Mouse (Mus musculus) adrenal gland (tissue): ENCODE measurements around the gene Acsl4.

Experiments used
- intact Hi-C: fragments of 180-260 bp; cut with DNase I; formaldehyde crosslinking; loops from one replicate; pipeline ENCODE4 v1.15.1; 2025
- long read RNA-seq, 2 experiments: library from polyadenylated mRNA; unstranded; transcript quantifications; one replicate each; pipeline ENCODE4 v2.0.0; 2020; ENCODE audit warnings: borderline replicate concordance in 1 of 2; ENCODE audit not compliant: insufficient replicate concordance in 1 of 2

Gene Acsl4
- long read RNA-seq, experiment 1, full-length matches to known transcripts, result 25 of 116 reads
- long read RNA-seq, experiment 1, partial matches to known transcripts, result 9 of 116 reads
- long read RNA-seq, experiment 1, other reads (novel, unspliced or antisense), result 82 of 116 reads
- long read RNA-seq, experiment 2, full-length matches to known transcripts, result 37 of 109 reads
- long read RNA-seq, experiment 2, partial matches to known transcripts, result 34 of 109 reads
- long read RNA-seq, experiment 2, other reads (novel, unspliced or antisense), result 38 of 109 reads

- intact Hi-C loops, result loop anchor here (2.0 kb wide), 1 partner anchor 74 kb away; no protein-coding TSS in a partner anchor
Measured at GRCm38 (mm10) chrX:142390247-142390908, at the start of gene Acsl4. Gene Acsl4, minus strand, starts transcription at chrX:142390535.

GRCm38 (mm10) chrX:142437971-142438504 is 47.7 kb upstream of the Acsl4 start:
- intact Hi-C loops, result no loop called here

GRCm38 (mm10) chrX:142432846-142433245 is 42.5 kb upstream of the Acsl4 start:
- intact Hi-C loops, result no loop called here

GRCm38 (mm10) chrX:142427111-142427510 is 36.8 kb upstream of the Acsl4 start:
- intact Hi-C loops, result no loop called here

- intact Hi-C loops, result no loop called here
Measured at GRCm38 (mm10) chrX:142426628-142427027, 36.3 kb upstream of the Acsl4 start.

- intact Hi-C loops, result no loop called here
Measured at GRCm38 (mm10) chrX:142413884-142414283, 23.5 kb upstream of the Acsl4 start.

GRCm38 (mm10) chrX:142410060-142410459 is 19.7 kb upstream of the Acsl4 start:
- intact Hi-C loops, result no loop called here

- intact Hi-C loops, result no loop called here
Measured at GRCm38 (mm10) chrX:142409338-142409737, 19.0 kb upstream of the Acsl4 start.

- intact Hi-C loops, result no loop called here
Measured at GRCm38 (mm10) chrX:142403114-142403513, 12.8 kb upstream of the Acsl4 start.

GRCm38 (mm10) chrX:142398621-142399020 is 8.3 kb upstream of the Acsl4 start:
- intact Hi-C loops, result no loop called here

- intact Hi-C loops, result loop anchor here (2.0 kb wide), 1 partner anchor 74 kb away; no protein-coding TSS in a partner anchor
Measured at GRCm38 (mm10) chrX:142390909-142391265, 552 bp upstream of the Acsl4 start.

- intact Hi-C loops, result loop anchor here (2.0 to 5.0 kb wide), 2 partner anchors 75 to 138 kb away; no protein-coding TSS in a partner anchor
Measured at GRCm38 (mm10) chrX:142389581-142390159, 665 bp downstream of the Acsl4 start.

- intact Hi-C loops, result loop anchor here (5.0 kb wide), 1 partner anchor 139 kb away; no protein-coding TSS in a partner anchor
Measured at GRCm38 (mm10) chrX:142388141-142388540, 2.2 kb downstream of the Acsl4 start.

- intact Hi-C loops, result loop anchor here (5.0 kb wide), 1 partner anchor 140 kb away; no protein-coding TSS in a partner anchor
Measured at GRCm38 (mm10) chrX:142387634-142388033, 2.7 kb downstream of the Acsl4 start.

GRCm38 (mm10) chrX:142384918-142385317 is 5.4 kb downstream of the Acsl4 start:
- intact Hi-C loops, result loop anchor here (5.0 kb wide), 1 partner anchor 142 kb away; no protein-coding TSS in a partner anchor

- intact Hi-C loops, result no loop called here
Measured at GRCm38 (mm10) chrX:142379894-142380293, 10.4 kb downstream of the Acsl4 start.

GRCm38 (mm10) chrX:142378048-142378447 is 12.3 kb downstream of the Acsl4 start:
- intact Hi-C loops, result no loop called here

GRCm38 (mm10) chrX:142377358-142377757 is 13.0 kb downstream of the Acsl4 start:
- intact Hi-C loops, result no loop called here

- intact Hi-C loops, result no loop called here
Measured at GRCm38 (mm10) chrX:142376747-142377146, 13.6 kb downstream of the Acsl4 start.

GRCm38 (mm10) chrX:142375519-142375918 is 14.8 kb downstream of the Acsl4 start:
- intact Hi-C loops, result no loop called here

- intact Hi-C loops, result no loop called here
Measured at GRCm38 (mm10) chrX:142372393-142372792, 17.9 kb downstream of the Acsl4 start.

GRCm38 (mm10) chrX:142369935-142370334 is 20.4 kb downstream of the Acsl4 start:
- intact Hi-C loops, result no loop called here
